Mouse (Mus musculus): Measurements from ENCODE around the gene Enox2.
A peak's percentile ranks its signal among the peaks of the same experiment; 100 is the strongest.
"Not testable (repeated sequence)": the region's sequence is repeated elsewhere in the genome, so short reads cannot be mapped to it uniquely, and the experiment has no call there.

Enox2 gene

GRCm38 (mm10) chrX:49287700-49288563, at the start of gene Enox2:
Gene Enox2, minus strand, starts transcription at chrX:49288259.
- ATAC-seq (ENCODE audit: low TSS enrichment): peak; percentile 100

- no peak for ATAC-seq (ENCODE audit: low TSS enrichment)
These were observed 21.4 kb upstream of the Enox2 start for GRCm38 (mm10) chrX:49309496-49309895.

GRCm38 (mm10) chrX:49306659-49307058, 18.6 kb upstream of the Enox2 start:
- ATAC-seq (ENCODE audit: low TSS enrichment): no peak

GRCm38 (mm10) chrX:49279918-49280586, 8.0 kb downstream of the Enox2 start:
- no peak for ATAC-seq (ENCODE audit: low TSS enrichment)

GRCm38 (mm10) chrX:49273487-49274042, 14.5 kb downstream of the Enox2 start:
- peak; percentile 93 for ATAC-seq (ENCODE audit: low TSS enrichment)

GRCm38 (mm10) chrX:49250816-49251215, 37.2 kb downstream of the Enox2 start:
- ATAC-seq (ENCODE audit: low TSS enrichment): no peak

- ATAC-seq (ENCODE audit: low TSS enrichment): no peak
These were observed 62.1 kb downstream of the Enox2 start for GRCm38 (mm10) chrX:49225792-49226426.

- no peak for ATAC-seq (ENCODE audit: low TSS enrichment)
These were observed 71.6 kb downstream of the Enox2 start for GRCm38 (mm10) chrX:49216422-49216821.

- ATAC-seq (ENCODE audit: low TSS enrichment): no peak
These were observed 91.7 kb downstream of the Enox2 start for GRCm38 (mm10) chrX:49196386-49196785.

GRCm38 (mm10) chrX:49181136-49181535, 106.9 kb downstream of the Enox2 start:
- no peak for ATAC-seq (ENCODE audit: low TSS enrichment)

- no peak for ATAC-seq (ENCODE audit: low TSS enrichment)
These were observed 109.4 kb downstream of the Enox2 start for GRCm38 (mm10) chrX:49178670-49179069.

- ATAC-seq (ENCODE audit: low TSS enrichment): no peak
These were observed 133.8 kb downstream of the Enox2 start for GRCm38 (mm10) chrX:49154280-49154679.

- no peak for ATAC-seq (ENCODE audit: low TSS enrichment)
These were observed 163.2 kb downstream of the Enox2 start for GRCm38 (mm10) chrX:49124774-49125429.

GRCm38 (mm10) chrX:49116465-49116864, 171.6 kb downstream of the Enox2 start:
- ATAC-seq (ENCODE audit: low TSS enrichment): no peak

GRCm38 (mm10) chrX:49112412-49112811, 175.6 kb downstream of the Enox2 start:
- no peak for ATAC-seq (ENCODE audit: low TSS enrichment)

- not testable (repeated sequence) for ATAC-seq (ENCODE audit: low TSS enrichment)
These were observed 187.5 kb downstream of the Enox2 start for GRCm38 (mm10) chrX:49100542-49100941.

- ATAC-seq (ENCODE audit: low TSS enrichment): no peak
These were observed 191.8 kb downstream of the Enox2 start for GRCm38 (mm10) chrX:49096249-49096648.

- ATAC-seq (ENCODE audit: low TSS enrichment): no peak
These were observed 213.0 kb downstream of the Enox2 start for GRCm38 (mm10) chrX:49075055-49075454.

GRCm38 (mm10) chrX:49073563-49073962, 214.5 kb downstream of the Enox2 start:
- no peak for ATAC-seq (ENCODE audit: low TSS enrichment)

GRCm38 (mm10) chrX:49045118-49045517, 242.9 kb downstream of the Enox2 start:
- no peak for ATAC-seq (ENCODE audit: low TSS enrichment)

GRCm38 (mm10) chrX:49009746-49010145, 278.3 kb downstream of the Enox2 start:
- ATAC-seq (ENCODE audit: low TSS enrichment): no peak

- peak; percentile 98 for ATAC-seq (ENCODE audit: low TSS enrichment)
These were observed 282.4 kb downstream of the Enox2 start for GRCm38 (mm10) chrX:49005655-49006054.

Data from frontal cortex, adult (tissue).